Mouse (Mus musculus): ENCODE measurements at regions not wholly inside any gene's neighbourhood (a gene's known extent, or its start where the extent isn't known, plus 50 kb on each side); places are given as distances from the start of the nearest gene placed in this dataset.

DNA sequence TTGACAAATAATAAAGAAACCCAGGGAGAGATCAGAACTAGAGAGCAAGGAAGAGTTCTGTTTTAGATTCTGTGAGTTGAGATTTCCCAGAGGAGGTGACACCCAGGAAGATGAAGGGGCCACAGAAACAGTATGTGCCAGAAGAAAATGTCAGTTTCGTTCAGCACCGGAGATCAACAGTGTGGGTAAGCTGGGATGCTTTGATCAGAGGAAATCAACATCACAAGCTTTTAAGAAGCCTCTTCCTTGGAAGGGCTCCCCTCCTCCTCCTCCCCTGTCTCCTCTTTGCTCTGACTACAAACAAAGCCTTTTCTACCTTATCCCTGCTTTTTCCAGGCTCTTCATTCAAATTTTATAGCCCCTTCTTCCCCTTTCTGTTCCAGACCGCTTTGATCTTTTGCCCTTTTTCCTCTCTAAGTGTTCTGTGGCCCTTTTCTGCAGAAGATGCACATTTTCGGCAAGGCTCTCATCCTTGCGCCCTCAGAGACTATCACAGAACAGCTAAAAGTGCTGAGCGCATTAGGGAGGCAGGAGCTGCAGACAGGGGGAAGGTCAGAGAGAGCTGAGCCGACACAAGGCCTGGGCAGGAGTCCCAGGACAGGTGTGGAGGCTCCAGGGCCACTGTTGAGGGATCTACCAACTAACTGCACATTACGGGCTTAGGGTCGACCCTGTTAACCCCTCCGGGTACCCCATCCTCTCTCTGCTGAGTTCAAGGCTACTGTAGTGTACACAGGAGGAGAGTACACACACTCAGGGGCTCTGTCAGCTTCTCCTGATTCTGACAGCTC is 81.8 kb upstream of the 1110032F04Rik start:
- TF ChIP-seq POLR2AphosphoS2 (IDR thresholded peaks at IDR 0.05; ENCODE audit: low read length) (no peak), HCFC1 (IDR thresholded peaks at IDR 0.05; ENCODE audit: low read depth, low read length) (no peak), EP300 (IDR thresholded peaks at IDR 0.05; ENCODE audit: low read depth in 1 of 2, low read length in 2 of 2) (no peak), GABPA (IDR thresholded peaks at IDR 0.05; ENCODE audit: low read depth, low read length) (no peak)

Data from MEL (cell line).